Mouse (Mus musculus) C3H10T1/2 (cell line): ENCODE results near the gene Casc3. TPM values are rescaled to one million over a fixed set of nuclear protein-coding genes. Genes with fewer than 3 reads are reported as not detected.

ENCODE experiments used
- polyA plus RNA-seq, 2 experiments: library from polyadenylated mRNA; unstranded; fragments of >200 nt; fragmentation: generic; extraction: Trizol; gene quantifications; one replicate each; pipeline ENCODE4 v1.2.1; 2012; ENCODE audit warnings: missing spikeins in 2 of 2

Gene Casc3
- polyA plus RNA-seq: 10 to 100 TPM; 16.1 to 33.3 TPM

DNA sequence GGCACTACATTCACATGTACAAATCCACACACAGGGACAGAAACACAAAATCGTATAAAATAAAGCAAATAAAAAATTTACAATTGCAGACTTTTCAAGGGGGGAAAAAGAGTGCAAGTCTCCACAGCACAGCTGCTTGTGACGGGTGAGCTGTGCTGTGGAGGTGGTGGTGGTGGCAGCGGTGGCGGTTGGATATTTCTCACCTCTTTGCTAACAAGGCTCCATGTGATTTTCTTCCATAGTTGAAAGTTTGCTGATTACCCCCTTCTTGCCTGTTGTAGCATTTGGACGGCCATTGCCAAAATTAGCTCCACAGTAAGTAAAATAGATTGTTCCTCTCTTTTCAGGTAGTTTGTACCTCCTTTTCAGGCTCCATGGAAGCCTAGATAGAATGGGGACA is at the start of gene Casc3:
Casc3 (plus strand) TSS at position 301 of the 400 bp plus-strand sequence.

DNA sequence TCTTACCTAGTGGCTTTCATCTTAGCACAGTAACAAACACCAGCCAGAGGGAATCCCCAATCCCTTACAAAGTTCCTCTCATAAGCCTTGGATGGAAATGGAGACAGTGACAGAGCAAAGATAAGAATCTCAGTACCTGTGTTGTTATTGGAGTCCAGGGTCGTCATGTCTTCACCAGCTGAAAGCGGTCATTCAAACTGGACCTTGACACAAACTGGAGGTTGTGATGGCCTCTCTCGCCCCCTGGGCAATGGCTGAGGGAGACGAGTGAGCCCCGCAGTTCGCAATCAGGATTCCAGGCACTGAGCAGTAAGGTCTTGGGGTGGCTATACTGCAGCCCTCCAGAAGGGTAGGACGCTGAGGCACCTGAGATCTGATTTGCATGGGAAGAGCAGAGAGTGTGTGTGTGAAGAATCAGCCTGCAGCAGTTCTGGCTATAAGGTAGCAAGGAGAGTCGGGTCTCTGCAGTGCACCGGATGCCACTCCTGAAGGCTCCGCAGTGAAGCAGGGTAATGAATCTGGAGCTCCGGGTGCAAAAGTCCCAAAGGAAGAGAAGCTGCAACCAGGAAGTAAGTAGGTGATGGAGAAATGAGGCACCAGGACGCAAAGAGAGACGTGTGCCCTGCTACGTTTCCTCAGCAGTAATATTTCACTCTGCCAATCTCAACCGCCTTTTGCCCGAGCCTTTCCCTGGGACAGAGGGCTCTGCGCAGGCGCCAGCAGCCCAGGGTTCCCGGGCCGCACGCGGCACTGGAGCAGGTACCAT is 29.9 kb upstream of the Casc3 start, which contains the start of gene Nr1d1:
Nr1d1 (minus strand) TSS at position 752 of the 766 bp plus-strand sequence.

DNA sequence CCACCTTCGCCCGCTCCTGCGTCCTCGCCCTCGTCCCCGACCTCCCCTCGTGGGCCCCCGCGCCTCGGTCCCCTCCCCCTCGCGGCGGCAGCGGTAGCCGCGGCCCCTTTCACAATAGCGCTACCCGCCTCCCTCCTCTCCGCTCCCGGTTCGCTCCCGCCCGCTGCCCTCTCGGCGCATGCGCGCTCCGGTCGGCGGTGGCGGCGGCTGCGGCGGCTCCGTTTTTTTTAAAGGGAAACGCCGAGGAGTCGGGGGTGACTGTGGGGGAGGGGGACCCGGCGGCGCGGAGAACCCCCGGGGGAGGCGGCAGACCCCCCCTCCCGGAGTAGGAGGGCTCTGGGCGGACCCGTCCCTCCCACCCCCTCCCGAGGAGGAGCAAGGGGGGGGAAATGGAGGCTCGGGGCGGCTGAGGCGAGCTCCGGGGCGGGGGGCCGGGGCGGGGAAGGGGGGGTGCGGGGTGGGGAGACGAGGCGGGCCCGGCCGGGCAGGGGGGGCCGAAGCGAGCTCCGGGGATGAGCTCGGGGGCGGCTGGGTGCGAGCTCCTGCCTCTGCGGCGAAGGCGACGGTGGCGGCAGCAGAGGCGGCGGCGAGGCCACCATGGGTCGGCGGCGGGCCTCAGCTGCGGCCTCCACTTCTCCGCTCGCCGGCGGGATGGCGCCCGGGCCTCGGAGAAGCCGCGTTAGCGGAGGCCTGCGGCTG is 9.5 kb upstream of the Casc3 start, which contains the start of gene Msl1:
Msl1 (plus strand) TSS at position 502 of the 699 bp plus-strand sequence.

DNA sequence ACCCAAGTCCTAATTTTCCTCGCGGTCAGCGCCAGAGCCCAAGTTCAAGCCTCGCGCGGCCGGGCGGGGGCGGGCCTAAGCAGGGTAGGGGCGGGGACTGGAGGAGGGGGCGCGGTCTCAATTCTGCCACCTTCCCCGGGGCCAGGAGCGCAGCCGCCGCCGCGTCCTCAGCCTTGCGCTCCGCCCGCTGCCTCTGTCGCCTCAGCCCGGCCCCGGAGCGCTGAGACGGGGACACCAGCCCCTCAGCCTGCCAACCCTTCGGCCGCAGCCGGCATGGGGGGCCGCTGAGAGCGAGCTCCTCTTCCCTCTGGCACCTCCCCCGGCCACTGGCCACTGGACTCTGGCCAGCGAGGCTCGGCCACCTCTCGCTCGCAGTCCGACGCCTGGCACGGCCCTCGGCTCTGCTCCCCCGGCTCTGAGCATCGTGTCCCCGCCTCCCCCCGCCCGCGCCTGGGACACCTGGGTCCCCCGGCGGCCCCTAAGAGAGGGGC is 32.0 kb downstream of the Casc3 start, which contains the start of gene Rapgefl1:
Rapgefl1 (plus strand) TSS at position 135 of the 491 bp plus-strand sequence.

DNA sequence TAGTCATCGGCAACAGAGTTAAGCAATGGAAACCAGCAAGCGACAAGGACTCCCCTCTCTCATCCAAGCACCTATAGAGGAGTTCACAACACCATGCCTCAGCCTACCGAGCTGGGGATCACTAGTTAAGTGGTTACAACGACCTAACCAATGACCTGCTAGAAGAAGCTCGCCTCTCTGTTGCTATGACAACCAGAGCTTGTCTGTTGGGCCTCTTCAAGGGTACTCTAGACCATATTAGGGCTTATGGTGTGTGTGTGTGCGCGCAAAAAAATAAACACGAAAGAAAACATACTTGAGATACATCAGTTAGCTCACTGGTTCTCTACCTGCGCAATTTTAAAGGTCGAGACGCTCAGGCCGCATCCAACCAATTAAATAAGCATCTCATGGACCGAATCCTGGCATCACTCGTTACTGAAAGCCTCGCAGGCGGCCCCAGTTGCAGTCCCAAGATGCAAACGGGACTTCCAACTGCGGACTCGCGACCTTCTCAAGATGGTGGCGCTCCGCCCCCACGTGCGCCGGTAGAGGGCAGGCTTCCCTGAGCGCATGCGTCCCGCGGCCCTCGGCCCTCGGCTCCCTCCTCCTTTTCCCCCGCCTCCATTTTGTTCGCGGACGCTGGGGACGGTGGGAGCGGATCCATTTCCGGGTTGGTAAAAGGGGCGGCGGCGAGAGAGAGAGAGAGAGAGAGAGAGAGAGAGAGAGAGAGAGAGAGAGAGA is 58.5 kb downstream of the Casc3 start, which contains the start of gene Wipf2:
Wipf2 (plus strand) TSS at position 611 of the 723 bp plus-strand sequence.

Other genes starting within 250 kb of the Casc3 start
- 10 to 100 TPM; 14.3 to 82.1 TPM for gene Ormdl3, start 217.5 kb upstream of the Casc3 start, polyA plus RNA-seq
- gene Lrrc3c, start 206.6 kb upstream of the Casc3 start, polyA plus RNA-seq: not detected
- gene Gm12355, start 179.2 kb upstream of the Casc3 start, polyA plus RNA-seq: under 1 TPM; 0.15 to 0.25 TPM
- not detected for gene Gsdma3, start 178.5 kb upstream of the Casc3 start, polyA plus RNA-seq
- not detected for gene Gsdma2, start 158.1 kb upstream of the Casc3 start, polyA plus RNA-seq
- gene Gsdma, start 140.6 kb upstream of the Casc3 start, polyA plus RNA-seq: under 1 TPM; 0.01 to 0.02 TPM
- gene Psmd3, start 122.4 kb upstream of the Casc3 start, polyA plus RNA-seq: 100 to 1,000 TPM; 237 to 309 TPM
- under 1 TPM in 1 of 2 experiments, not detected in 1; 0.12 TPM for gene Csf3, start 103.6 kb upstream of the Casc3 start, polyA plus RNA-seq
- gene Med24, start 75.5 kb upstream of the Casc3 start, polyA plus RNA-seq: 10 to 100 TPM; 26.6 to 55.9 TPM
- gene Thra, start 64.3 kb upstream of the Casc3 start, polyA plus RNA-seq: 100 to 1,000 TPM in 1 of 2 experiments, 10 to 100 TPM in 1; 52.9 to 416 TPM
- 10 to 100 TPM; 16.1 to 18.8 TPM for gene Nr1d1, start 29.6 kb upstream of the Casc3 start, polyA plus RNA-seq
- 10 to 100 TPM; 31.2 to 53.1 TPM for gene Msl1, start 9.4 kb upstream of the Casc3 start, polyA plus RNA-seq
- gene Rapgefl1, start 31.9 kb downstream of the Casc3 start, polyA plus RNA-seq: 1 to 10 TPM in 1 of 2 experiments, under 1 TPM in 1; 0.44 to 6.3 TPM
- gene Wipf2, start 58.7 kb downstream of the Casc3 start, polyA plus RNA-seq: 1 to 10 TPM; 3.4 to 9.8 TPM
- gene Cdc6, start 102.9 kb downstream of the Casc3 start, polyA plus RNA-seq: 10 to 100 TPM in 1 of 2 experiments, 1 to 10 TPM in 1; 4.0 to 18.7 TPM
- 10 to 100 TPM; 19.3 to 99.6 TPM for gene Rara, start 122.9 kb downstream of the Casc3 start, polyA plus RNA-seq
- gene Gjd3, start 178.1 kb downstream of the Casc3 start, polyA plus RNA-seq: not detected
- 100 to 1,000 TPM in 1 of 2 experiments, 10 to 100 TPM in 1; 17.3 to 118 TPM for gene Top2a, start 219.3 kb downstream of the Casc3 start, polyA plus RNA-seq
- 10 to 100 TPM; 13.4 to 37.0 TPM for gene Igfbp4, start 236.3 kb downstream of the Casc3 start, polyA plus RNA-seq